Mouse (Mus musculus) retina, embryonic 14.5 days (tissue): Measurements from ENCODE around the gene Prf1.

Experiments
- DNase-seq: peaks from one replicate; pipeline ENCODE4 v3.0.0-alpha.2; 2015; ENCODE audit warnings: low spot score

Gene Prf1

GRCm38 (mm10) chr10:61340247-61340646 is 42.6 kb downstream of the Prf1 start:
- DNase-seq = no peak

GRCm38 (mm10) chr10:61341045-61341444 is 43.4 kb downstream of the Prf1 start:
- no peak for DNase-seq

- peak; percentile 77 for DNase-seq
Measured at GRCm38 (mm10) chr10:61341557-61341956, 43.9 kb downstream of the Prf1 start.

- no peak for DNase-seq
Measured at GRCm38 (mm10) chr10:61342750-61343149, 45.1 kb downstream of the Prf1 start.

- DNase-seq = peak; percentile 82
Measured at GRCm38 (mm10) chr10:61343950-61344349, 46.3 kb downstream of the Prf1 start.

GRCm38 (mm10) chr10:61345179-61345578 is 47.5 kb downstream of the Prf1 start:
- DNase-seq = no peak

GRCm38 (mm10) chr10:61346374-61346773 is 48.7 kb downstream of the Prf1 start:
- no peak for DNase-seq

GRCm38 (mm10) chr10:61351216-61351615 is 53.6 kb downstream of the Prf1 start:
- DNase-seq = no peak
